Mouse (Mus musculus): ENCODE results near the gene Trim11. TPM values are rescaled to one million over a fixed set of nuclear protein-coding genes. Genes with fewer than 3 reads are reported as not detected.

Trim11 gene
- 29.6 and 47.4 TPM in 2 replicates for total RNA-seq (2012; rRNA removed)

GRCm38 (mm10) chr11:58978027-58978705 lies at the start of gene Trim11:
Gene Trim11, plus strand, starts transcription at chr11:58978093.
- H3K36me3 ChIP-seq (ENCODE audit: control insufficient read depth, insufficient read depth, low read length, poor library complexity, severe bottlenecking) = peaks cover 13% of the 10 kb centered on the region
- TF ChIP-seq ZNF384 (IDR thresholded peaks at IDR 0.05; ENCODE audit: low read depth, low read length) = 0 out of 2 replicates have a peak, but pooled peaks have one; percentile 17
- no peak for TF ChIP-seq ZC3H11A (IDR thresholded peaks at IDR 0.05; ENCODE audit: borderline replicate concordance, low read depth, low read length)
- peak within 1 kb of the TSS; percentile 81 to 95 for H3K4me3 ChIP-seq (ENCODE audit: insufficient read depth in 1 of 2, low read depth in 1 of 2, low read length in 2 of 2, poor library complexity in 1 of 2, severe bottlenecking in 1 of 2)
- in situ Hi-C loops (cut with MboI; ENCODE audit: low sequenced_read_pairs in 2 of 2, unreplicated experiment in 2 of 2) = no loop called here
- H3K27ac ChIP-seq (ENCODE audit: insufficient read depth, low read depth, low read length, poor library complexity, severe bottlenecking) = no peak within 1 kb of the TSS
- DNase-seq (ENCODE audit: low read depth, low spot score) = no peak
- no peaks in the 10 kb centered on the region for H3K9me3 ChIP-seq (ENCODE audit: control insufficient read depth, insufficient read depth, low read depth, low read length)
- H3K9ac ChIP-seq (ENCODE audit: insufficient read depth, low read depth, low read length, poor library complexity, severe bottlenecking) = peak within 1 kb of the TSS; percentile 84
- peaks cover 3 to 13% of the 10 kb centered on the region in 2 experiments; a peak in 3 of 4 replicates for H3K4me1 ChIP-seq (ENCODE audit: control insufficient read depth in 2 of 2, insufficient read depth in 2 of 2, low read length in 2 of 2, poor library complexity in 1 of 2)

GRCm38 (mm10) chr11:58929055-58929454 lies 48.8 kb upstream of the Trim11 start:
- H3K4me3 ChIP-seq (ENCODE audit: insufficient read depth in 1 of 2, low read depth in 1 of 2, low read length in 2 of 2, poor library complexity in 1 of 2, severe bottlenecking in 1 of 2) = no peak overlapping the region
- no peak overlapping the region for H3K27ac ChIP-seq (ENCODE audit: insufficient read depth, low read depth, low read length, poor library complexity, severe bottlenecking)
- H3K9ac ChIP-seq (ENCODE audit: insufficient read depth, low read depth, low read length, poor library complexity, severe bottlenecking) = no peak overlapping the region
- peaks cover 26% of the 10 kb centered on the region for H3K36me3 ChIP-seq (ENCODE audit: control insufficient read depth, insufficient read depth, low read length, poor library complexity, severe bottlenecking)
- no peaks in the 10 kb centered on the region for H3K9me3 ChIP-seq (ENCODE audit: control insufficient read depth, insufficient read depth, low read depth, low read length)
- TF ChIP-seq ZC3H11A (IDR thresholded peaks at IDR 0.05; ENCODE audit: borderline replicate concordance, low read depth, low read length) (no peak), CHD2 (IDR thresholded peaks at IDR 0.05; ENCODE audit: low read depth, low read length) (no peak), HCFC1 (IDR thresholded peaks at IDR 0.05; ENCODE audit: borderline replicate concordance, insufficient read depth, low read length) (no peak), ZNF384 (IDR thresholded peaks at IDR 0.05; ENCODE audit: low read depth, low read length) (no peak), MAFK (IDR thresholded peaks at IDR 0.05; ENCODE audit: insufficient read depth, low read depth, low read length) (no peak)
- H3K4me1 ChIP-seq (ENCODE audit: control insufficient read depth in 2 of 2, insufficient read depth in 2 of 2, low read length in 2 of 2, poor library complexity in 1 of 2) = peaks cover 0 to 8% of the 10 kb centered on the region in 2 experiments; a peak in 1 of 4 replicates
- in situ Hi-C loops (cut with MboI; ENCODE audit: low sequenced_read_pairs in 2 of 2, unreplicated experiment in 2 of 2) = no loop called here
- DNase-seq (ENCODE audit: low read depth, low spot score) = no peak

- no peak overlapping the region for H3K9ac ChIP-seq (ENCODE audit: insufficient read depth, low read depth, low read length, poor library complexity, severe bottlenecking)
- no peak overlapping the region for H3K4me3 ChIP-seq (ENCODE audit: insufficient read depth in 1 of 2, low read depth in 1 of 2, low read length in 2 of 2, poor library complexity in 1 of 2, severe bottlenecking in 1 of 2)
- peaks cover 0 to 8% of the 10 kb centered on the region in 2 experiments; a peak in 1 of 4 replicates for H3K4me1 ChIP-seq (ENCODE audit: control insufficient read depth in 2 of 2, insufficient read depth in 2 of 2, low read length in 2 of 2, poor library complexity in 1 of 2)
- in situ Hi-C loops (cut with MboI; ENCODE audit: low sequenced_read_pairs in 2 of 2, unreplicated experiment in 2 of 2) = no loop called here
- H3K36me3 ChIP-seq (ENCODE audit: control insufficient read depth, insufficient read depth, low read length, poor library complexity, severe bottlenecking) = peaks cover 29% of the 10 kb centered on the region
- no peak for DNase-seq (ENCODE audit: low read depth, low spot score)
- no peak overlapping the region for H3K27ac ChIP-seq (ENCODE audit: insufficient read depth, low read depth, low read length, poor library complexity, severe bottlenecking)
- TF ChIP-seq HCFC1 (IDR thresholded peaks at IDR 0.05; ENCODE audit: borderline replicate concordance, insufficient read depth, low read length) (no peak), ZC3H11A (IDR thresholded peaks at IDR 0.05; ENCODE audit: borderline replicate concordance, low read depth, low read length) (no peak)
- no peaks in the 10 kb centered on the region for H3K9me3 ChIP-seq (ENCODE audit: control insufficient read depth, insufficient read depth, low read depth, low read length)
Observed at GRCm38 (mm10) chr11:58929641-58930040, 48.3 kb upstream of the Trim11 start.

- in situ Hi-C loops (cut with MboI; ENCODE audit: low sequenced_read_pairs in 2 of 2, unreplicated experiment in 2 of 2) = no loop called here
- Histone ChIP-seq H3K9ac (ENCODE audit: insufficient read depth, low read depth, low read length, poor library complexity, severe bottlenecking) (no peak overlapping the region), H3K4me1 (ENCODE audit: control insufficient read depth in 2 of 2, insufficient read depth in 2 of 2, low read length in 2 of 2, poor library complexity in 1 of 2) (peaks cover 0 to 8% of the 10 kb centered on the region in 2 experiments; a peak in 1 of 4 replicates), H3K27ac (ENCODE audit: insufficient read depth, low read depth, low read length, poor library complexity, severe bottlenecking) (no peak overlapping the region), H3K4me3 (ENCODE audit: insufficient read depth in 1 of 2, low read depth in 1 of 2, low read length in 2 of 2, poor library complexity in 1 of 2, severe bottlenecking in 1 of 2) (no peak overlapping the region), H3K9me3 (ENCODE audit: control insufficient read depth, insufficient read depth, low read depth, low read length) (no peaks in the 10 kb centered on the region), H3K36me3 (ENCODE audit: control insufficient read depth, insufficient read depth, low read length, poor library complexity, severe bottlenecking) (peaks cover 31% of the 10 kb centered on the region)
- no peak for DNase-seq (ENCODE audit: low read depth, low spot score)
- TF ChIP-seq ZNF384 (IDR thresholded peaks at IDR 0.05; ENCODE audit: low read depth, low read length) = no peak
- no peak for TF ChIP-seq HCFC1 (IDR thresholded peaks at IDR 0.05; ENCODE audit: borderline replicate concordance, insufficient read depth, low read length)
- TF ChIP-seq ZC3H11A (IDR thresholded peaks at IDR 0.05; ENCODE audit: borderline replicate concordance, low read depth, low read length) = no peak
- no peak for TF ChIP-seq MAFK (IDR thresholded peaks at IDR 0.05; ENCODE audit: insufficient read depth, low read depth, low read length)
- no peak for TF ChIP-seq CHD2 (IDR thresholded peaks at IDR 0.05; ENCODE audit: low read depth, low read length)
Observed at GRCm38 (mm10) chr11:58930254-58930653, 47.6 kb upstream of the Trim11 start.

GRCm38 (mm10) chr11:58931576-58931975 lies 46.3 kb upstream of the Trim11 start:
- DNase-seq (ENCODE audit: low read depth, low spot score) = no peak
- no peak overlapping the region for H3K4me3 ChIP-seq (ENCODE audit: insufficient read depth in 1 of 2, low read depth in 1 of 2, low read length in 2 of 2, poor library complexity in 1 of 2, severe bottlenecking in 1 of 2)
- no peak overlapping the region for H3K27ac ChIP-seq (ENCODE audit: insufficient read depth, low read depth, low read length, poor library complexity, severe bottlenecking)
- TF ChIP-seq CHD2 (IDR thresholded peaks at IDR 0.05; ENCODE audit: low read depth, low read length) = no peak
- TF ChIP-seq ZC3H11A (IDR thresholded peaks at IDR 0.05; ENCODE audit: borderline replicate concordance, low read depth, low read length) = no peak
- TF ChIP-seq HCFC1 (IDR thresholded peaks at IDR 0.05; ENCODE audit: borderline replicate concordance, insufficient read depth, low read length) = no peak
- H3K36me3 ChIP-seq (ENCODE audit: control insufficient read depth, insufficient read depth, low read length, poor library complexity, severe bottlenecking) = peaks cover 36% of the 10 kb centered on the region
- in situ Hi-C loops (cut with MboI; ENCODE audit: low sequenced_read_pairs in 2 of 2, unreplicated experiment in 2 of 2) = no loop called here
- peaks cover 0 to 8% of the 10 kb centered on the region in 2 experiments; a peak in 1 of 4 replicates for H3K4me1 ChIP-seq (ENCODE audit: control insufficient read depth in 2 of 2, insufficient read depth in 2 of 2, low read length in 2 of 2, poor library complexity in 1 of 2)
- no peaks in the 10 kb centered on the region for H3K9me3 ChIP-seq (ENCODE audit: control insufficient read depth, insufficient read depth, low read depth, low read length)
- no peak overlapping the region for H3K9ac ChIP-seq (ENCODE audit: insufficient read depth, low read depth, low read length, poor library complexity, severe bottlenecking)

All from ES-E14 (cell line).